In the genomic region with DNA sequence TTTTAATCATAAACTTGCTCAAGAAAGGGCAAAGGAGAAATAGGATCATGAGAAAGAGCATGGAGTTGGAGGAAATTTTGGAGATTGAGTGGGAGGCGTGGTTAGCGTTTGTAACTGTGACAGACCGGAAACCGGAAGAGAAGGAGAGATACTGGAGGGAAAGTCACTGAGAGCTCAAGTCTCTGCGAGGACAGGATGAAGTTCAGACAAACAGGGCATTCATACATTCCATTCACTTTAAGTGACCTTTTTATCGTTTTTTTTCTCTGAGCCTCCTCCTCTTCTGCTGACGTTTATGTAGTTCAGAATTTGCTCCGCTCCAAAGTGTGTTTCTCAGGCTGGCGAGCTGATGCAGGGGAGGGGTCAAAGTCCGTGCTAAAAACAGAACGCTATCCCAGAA, we compare ENCODE assay signal across 32 mouse cellular contexts. TPM values are rescaled to one million over a fixed set of nuclear protein-coding genes. Genes with fewer than 3 reads are reported as not detected.
DNase-seq lines count a peak whose midpoint lies in the region; ATAC-seq and TF ChIP-seq lines count a peak whose summit lies in the region.
"Had no signal": no experiment of that assay in that cellular context is flagged by ENCODE, and none has a peak within 500 bp of the region (broad histone marks: within the 10 kb centered on the region; RNA-seq: fewer than 3 reads in every experiment).

No protein-coding gene starts in this region.

- no peaks in the 10 kb centered on the region for H3K9me3 ChIP-seq in heart, embryonic 11.5 days (replicated peaks; ENCODE audit: control insufficient read depth, low read length)
- no peaks in the 10 kb centered on the region for H3K9me3 ChIP-seq in heart, postnatal 0 days (replicated peaks; ENCODE audit: control insufficient read depth, low read length)
- no peaks in the 10 kb centered on the region for H3K9me3 ChIP-seq in liver, embryonic 11.5 days (ENCODE audit: control insufficient read depth, low read length)
- H3K9me3 ChIP-seq: embryonic facial prominence, embryonic 13.5 days; forebrain, embryonic 12.5 days; hindbrain, embryonic 13.5 days; limb, embryonic 15.5 days; midbrain, embryonic 10.5 days; neural tube, embryonic 13.5 days had no signal

- no peaks in the 10 kb centered on the region for H3K36me3 ChIP-seq in heart, embryonic 11.5 days (ENCODE audit: control insufficient read depth, insufficient read depth, low read length)
- H3K36me3 ChIP-seq in heart, postnatal 0 days (replicated peaks; ENCODE audit: control insufficient read depth, insufficient read depth, low read length): no peaks in the 10 kb centered on the region
- no peaks in the 10 kb centered on the region for H3K36me3 ChIP-seq in liver, adult 2 months (ENCODE audit: control insufficient read depth, insufficient read depth, low read length)
- H3K36me3 ChIP-seq in liver, embryonic 11.5 days (ENCODE audit: control insufficient read depth, insufficient read depth, low read length): no peaks in the 10 kb centered on the region
- H3K36me3 ChIP-seq: embryonic facial prominence, embryonic 13.5 days; forebrain, embryonic 12.5 days; hindbrain, embryonic 13.5 days; limb, embryonic 15.5 days; midbrain, embryonic 10.5 days; neural tube, embryonic 13.5 days had no signal

- no peak for TF ChIP-seq POLR2A in liver, adult 2 months (IDR thresholded peaks at IDR 0.05; ENCODE audit: extremely low read depth, insufficient read depth, low read length)

- H3K79me2 ChIP-seq in liver, adult 2 months (ENCODE audit: control insufficient read depth, insufficient read depth, low read length): no peaks in the 10 kb centered on the region

- DNase-seq in heart, adult 11 months: no peak
- peak; percentile 51 for DNase-seq in heart, postnatal 0 days (ENCODE audit: low spot score)
- DNase-seq in heart, postnatal 4 days: no peak
- DNase-seq in liver, adult 2 months (ENCODE audit: extremely low read depth, low read depth, low spot score): peak; percentile 19
- DNase-seq in liver, embryonic 11.5 days (ENCODE audit: low spot score): no peak
- DNase-seq in R1 (ENCODE audit: low read depth, low spot score): peak; percentile 15
- DNase-seq: adrenal gland, postnatal 10 days; cerebellum, adult 18-20 months; cerebellum, postnatal 36 days; embryo, embryonic 11 days; gastrocnemius, postnatal 36 days; heart, postnatal 14 days; kidney, adult 18-20 months; left cerebral cortex, postnatal 4 days; retina, postnatal 1 day; right cerebral cortex, postnatal 25 days; spleen, adult 18-20 months; thymus, adult 18-20 months; thymus, postnatal 36 days had no signal

- H3K4me3 ChIP-seq in heart, embryonic 11.5 days (ENCODE audit: low read depth, low read length): no peak overlapping the region
- no peak overlapping the region for H3K4me3 ChIP-seq in heart, postnatal 0 days (ENCODE audit: low read depth, low read length)
- H3K4me3 ChIP-seq in liver, adult 2 months (ENCODE audit: insufficient read depth, low read depth, low read length): no peak overlapping the region
- no peak overlapping the region for H3K4me3 ChIP-seq in liver, embryonic 11.5 days (ENCODE audit: low read depth, low read length)
- H3K4me3 ChIP-seq: embryonic facial prominence, embryonic 13.5 days; erythroblast, embryonic 14.5 days; forebrain, embryonic 12.5 days; hindbrain, embryonic 13.5 days; limb, embryonic 15.5 days; midbrain, embryonic 10.5 days; myocyte; neural tube, embryonic 13.5 days had no signal

- H3K9ac ChIP-seq in heart, embryonic 11.5 days (ENCODE audit: low read depth, low read length): no peak overlapping the region
- no peak overlapping the region for H3K9ac ChIP-seq in heart, postnatal 0 days (replicated peaks; ENCODE audit: low read depth, low read length)
- no peak overlapping the region for H3K9ac ChIP-seq in liver, adult 2 months (ENCODE audit: low read depth, low read length)
- no peak overlapping the region for H3K9ac ChIP-seq in liver, embryonic 11.5 days (ENCODE audit: low read depth, low read length)
- H3K9ac ChIP-seq: embryonic facial prominence, embryonic 13.5 days; forebrain, embryonic 12.5 days; hindbrain, embryonic 13.5 days; limb, embryonic 15.5 days; neural tube, embryonic 13.5 days had no signal

- no peak for TF ChIP-seq CTCF in heart, postnatal 0 days (IDR thresholded peaks at IDR 0.05; ENCODE audit: low read depth)
- no peak for TF ChIP-seq CTCF in liver, adult 2 months (IDR thresholded peaks at IDR 0.05; ENCODE audit: low read depth, low read length)

- TF ChIP-seq EP300 in heart, postnatal 0 days (IDR thresholded peaks at IDR 0.05; ENCODE audit: low read depth): no peak

- no peak overlapping the region for H3K27ac ChIP-seq in heart, embryonic 11.5 days (ENCODE audit: low read depth, low read length)
- no peak overlapping the region for H3K27ac ChIP-seq in heart, postnatal 0 days (ENCODE audit: low read depth)
- no peak overlapping the region for H3K27ac ChIP-seq in liver, adult 2 months (replicated peaks; ENCODE audit: insufficient read depth, low read depth, low read length)
- H3K27ac ChIP-seq in liver, embryonic 11.5 days (ENCODE audit: low read depth, low read length): no peak overlapping the region
- H3K27ac ChIP-seq: embryonic facial prominence, embryonic 13.5 days; forebrain, embryonic 12.5 days; hindbrain, embryonic 13.5 days; limb, embryonic 15.5 days; midbrain, embryonic 10.5 days; neural tube, embryonic 13.5 days had no signal

- peak overlapping the region; percentile 5 for H3K4me2 ChIP-seq in heart, embryonic 11.5 days
- no peak overlapping the region for H3K4me2 ChIP-seq in heart, postnatal 0 days (ENCODE audit: low read depth, low read length)
- no peak overlapping the region for H3K4me2 ChIP-seq in liver, embryonic 11.5 days
- H3K4me2 ChIP-seq: embryonic facial prominence, embryonic 13.5 days; forebrain, embryonic 12.5 days; hindbrain, embryonic 13.5 days; limb, embryonic 15.5 days; neural tube, embryonic 13.5 days had no signal

- ATAC-seq in heart, embryonic 11.5 days (replicated peaks; ENCODE audit: insufficient number of reproducible peaks, low FRiP score, low TSS enrichment): no peak
- ATAC-seq in heart, postnatal 0 days (ENCODE audit: insufficient read depth, low read depth): no peak
- ATAC-seq in liver, embryonic 11.5 days (replicated peaks; ENCODE audit: low FRiP score): no peak
- ATAC-seq: midbrain, embryonic 16.5 days had no signal

- WGBS in heart, embryonic 11.5 days (ENCODE audit: insufficient replicate concordance): 34% methylated on average over 11 of the region's 11 CpGs
- 26% methylated on average over 11 of the region's 11 CpGs for WGBS in heart, postnatal 0 days
- WGBS in liver, adult 2 months: 35% methylated on average over 11 of the region's 11 CpGs
- 63% methylated on average over 11 of the region's 11 CpGs for WGBS in liver, embryonic 11.5 days

- no peaks in the 10 kb centered on the region for H3K4me1 ChIP-seq in heart, embryonic 11.5 days (ENCODE audit: control insufficient read depth, insufficient read depth, low read length)
- no peaks in the 10 kb centered on the region for H3K4me1 ChIP-seq in heart, postnatal 0 days (ENCODE audit: control insufficient read depth, insufficient read depth)
- no peaks in the 10 kb centered on the region for H3K4me1 ChIP-seq in liver, adult 2 months (ENCODE audit: control insufficient read depth, insufficient read depth, low read length)
- no peaks in the 10 kb centered on the region for H3K4me1 ChIP-seq in liver, embryonic 11.5 days (replicated peaks; ENCODE audit: control insufficient read depth, insufficient read depth, low read length)
- H3K4me1 ChIP-seq: embryonic facial prominence, embryonic 13.5 days; hindbrain, embryonic 13.5 days; limb, embryonic 15.5 days; midbrain, embryonic 10.5 days; neural tube, embryonic 13.5 days had no signal

- H3K27me3 ChIP-seq in heart, embryonic 11.5 days (ENCODE audit: control insufficient read depth, insufficient read depth, low read length): no peaks in the 10 kb centered on the region
- H3K27me3 ChIP-seq in heart, postnatal 0 days (ENCODE audit: control insufficient read depth, insufficient read depth, low read length): no peaks in the 10 kb centered on the region
- H3K27me3 ChIP-seq in liver, adult 2 months (ENCODE audit: control insufficient read depth, insufficient read depth, low read length): no peaks in the 10 kb centered on the region
- no peaks in the 10 kb centered on the region for H3K27me3 ChIP-seq in liver, embryonic 11.5 days (replicated peaks; ENCODE audit: control insufficient read depth, insufficient read depth, low read length)
- H3K27me3 ChIP-seq: embryonic facial prominence, embryonic 13.5 days; forebrain, embryonic 12.5 days; limb, embryonic 15.5 days had no signal

RNA-seq across cellular contexts. Expression of a gene that starts 10.8 kb away (rescaled TPM):
- polyA plus RNA-seq in heart, embryonic 11.5 days (2014; fragmentation: Nextera tagmentation; extraction: Ambion mirVana): 0.13 TPM in 1 of 2 replicates, not detected in the other
- not detected in 2 replicates for total RNA-seq in heart, postnatal 0 days (2014; rRNA removed; ENCODE audit: low replicate concordance)
- polyA plus RNA-seq in heart, postnatal 0 days (2015; fragmentation: Nextera tagmentation; extraction: Ambion mirVana): 0.22 TPM in 1 of 2 replicates, not detected in the other
- not detected for total RNA-seq in heart, postnatal 4 days (2021)
- total RNA-seq in liver, adult 2 months (2014; rRNA removed): not detected in 2 replicates
- 0.06 TPM in 1 of 2 replicates, not detected in the other for polyA plus RNA-seq in liver, adult 2 months (2012; rRNA removed)
- 0.08 and 0.21 TPM in 2 replicates for polyA plus RNA-seq in liver, embryonic 11.5 days (2014; fragmentation: Nextera tagmentation; extraction: Ambion mirVana)
- total RNA-seq: adrenal gland, postnatal 10 days; gastrocnemius, postnatal 36 days; heart, postnatal 14 days; layer of hippocampus, adult 18-20 months; layer of hippocampus, postnatal 14 days; left cerebral cortex, adult 8-10 months; left cerebral cortex, postnatal 4 days had no signal
- polyA plus RNA-seq: erythroblast, embryonic 14.5 days; forebrain, embryonic 12.5 days; limb, embryonic 15.5 days; midbrain, embryonic 10.5 days; midbrain, embryonic 16.5 days; myocyte had no signal

Comparison
In these comparisons a context has a peak if more than half of its experiments do, and no peak if none do; other contexts are left out.
1. DNase-seq: peak in heart, postnatal 0 days (single experiment), liver, adult 2 months (single experiment) and R1 (single experiment); none in heart, adult 11 months (single experiment), heart, postnatal 4 days (single experiment) and liver, embryonic 11.5 days (single experiment).